Mouse (Mus musculus) liver, postnatal 0 days (tissue): Measurements from ENCODE around the gene Spon1.

Source experiments
- CTCF ChIP-seq: sonication (generic); IDR thresholded peaks from 2 replicates; pipeline ENCODE4 v1.5.1; 2016; ENCODE audit warnings: antibody characterized with exemption, low read depth
- EP300 ChIP-seq: IDR thresholded peaks from 2 replicates; pipeline ENCODE4 v1.6.1; 2016; ENCODE audit warnings: antibody characterized with exemption, low read depth, mild to moderate bottlenecking

DNA sequence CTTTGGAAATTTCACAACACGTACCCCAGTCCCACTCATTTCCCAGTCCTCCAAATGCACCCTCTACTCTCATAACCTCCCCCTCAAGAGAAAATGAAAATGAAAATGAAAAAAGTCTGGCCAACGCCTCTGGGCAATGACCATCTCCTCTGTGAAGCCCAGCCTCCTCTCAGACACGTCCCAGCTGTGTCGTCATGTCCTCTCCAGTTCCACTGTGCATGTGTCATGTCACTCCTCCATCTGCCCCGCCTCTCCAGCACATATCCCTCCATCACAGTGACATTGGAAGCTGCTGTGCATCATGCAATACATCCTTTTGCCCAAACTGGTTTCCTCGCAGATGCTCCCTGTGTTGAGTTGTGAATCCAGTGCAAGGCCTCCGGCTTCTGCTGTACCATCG is 199.8 kb downstream of the Spon1 start:
- TF ChIP-seq CTCF = no peak
- no peak for TF ChIP-seq EP300
